Mouse (Mus musculus): Measurements from ENCODE around the gene Mapk8ip3. TPM values are rescaled to one million over a fixed set of nuclear protein-coding genes. Genes with fewer than 3 reads are reported as not detected.

Gene Mapk8ip3
- total and polyA plus RNA-seq, 2 experiments from 2014 or later: 62.0 to 177 TPM

- Histone ChIP-seq H3K4me1 (ENCODE audit: insufficient read depth, low read length) (peaks cover 16% of the 10 kb centered on the region), H3K4me2 (ENCODE audit: low read depth, low read length) (peak overlapping the region; percentile 65), H3K9ac (replicated peaks; ENCODE audit: low read length) (peak overlapping the region; percentile 87), H3K27ac (peak overlapping the region; percentile 88), H3K36me3 (ENCODE audit: insufficient read depth, low read length) (peaks cover 21% of the 10 kb centered on the region), H3K4me3 (ENCODE audit: low read length) (peak overlapping the region; percentile 84), H3K9me3 (ENCODE audit: low read length) (no peaks in the 10 kb centered on the region), H3K27me3 (ENCODE audit: insufficient read depth, low read length) (no peaks in the 10 kb centered on the region)
- ATAC-seq (peak; percentile 25), DNase-seq (ENCODE audit: low spot score) (no peak)
- TF ChIP-seq CTCF (IDR thresholded peaks at IDR 0.05; ENCODE audit: low read depth): no peak
- 1% methylated on average over 18 of the region's 18 CpGs for WGBS
These were observed 49.9 kb downstream of the Mapk8ip3 start for GRCm38 (mm10) chr17:24886932-24887271.

DNA sequence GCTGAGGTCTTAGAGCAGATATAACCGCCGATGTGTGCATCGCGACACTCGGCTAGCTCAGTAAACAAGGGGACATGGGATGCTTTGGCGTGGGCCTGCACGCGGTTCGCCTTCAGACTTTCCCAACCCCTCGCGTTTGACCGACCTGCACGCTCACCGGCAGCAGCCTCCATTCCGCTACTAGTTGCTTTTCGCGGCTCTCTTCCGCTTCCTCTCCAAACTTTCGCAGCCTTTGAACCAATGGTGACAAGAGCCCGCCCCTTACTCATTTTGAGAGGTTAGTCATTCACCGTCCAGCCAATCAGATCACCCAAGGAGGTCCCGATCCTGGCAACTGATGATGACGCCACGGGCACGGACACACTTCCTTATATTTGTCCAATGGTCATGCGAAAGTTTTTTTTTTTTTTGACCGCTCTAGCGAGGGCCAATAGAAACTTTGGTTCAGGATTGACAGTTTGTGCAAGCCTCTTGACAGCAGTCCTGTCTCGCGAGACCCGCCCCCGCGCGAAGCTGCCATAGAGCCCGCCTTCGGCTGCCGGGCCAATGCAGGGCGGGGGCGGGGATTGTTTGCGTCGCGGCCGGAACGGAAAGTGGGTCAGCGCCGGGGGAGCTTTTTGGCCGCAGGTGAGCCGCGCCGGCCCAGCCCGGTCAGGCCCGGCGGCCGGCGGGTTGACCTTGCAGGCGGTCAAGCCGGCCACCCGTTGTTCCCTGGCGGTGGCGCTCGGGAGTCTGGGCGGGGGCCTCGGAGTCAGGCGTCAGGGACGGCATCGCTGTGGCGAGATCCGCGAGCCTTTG lies 50.4 kb downstream of the Mapk8ip3 start, which contains the start of the genes Nubp2 and Spsb3:
TSS of gene Nubp2 (minus strand) at position 216 of the 798 bp plus-strand sequence.
TSS of gene Spsb3 (plus strand) at position 510 of the 798 bp plus-strand sequence.
- DNase-seq (ENCODE audit: low spot score) (peak; percentile 100), ATAC-seq (peak; percentile 98)
- peak within 1 kb of the TSS; percentile 87 for H3K9ac ChIP-seq (replicated peaks; ENCODE audit: low read length)
- no peaks in the 10 kb centered on the region for H3K27me3 ChIP-seq (ENCODE audit: insufficient read depth, low read length)
- H3K4me3 ChIP-seq (ENCODE audit: low read length): peak within 1 kb of the TSS; percentile 84
- H3K4me1 ChIP-seq (ENCODE audit: insufficient read depth, low read length): peaks cover 16% of the 10 kb centered on the region
- peaks cover 21% of the 10 kb centered on the region for H3K36me3 ChIP-seq (ENCODE audit: insufficient read depth, low read length)
- H3K9me3 ChIP-seq (ENCODE audit: low read length): no peaks in the 10 kb centered on the region
- TF ChIP-seq CTCF (IDR thresholded peaks at IDR 0.05; ENCODE audit: low read depth): peak; percentile 18; the same call in 1 of the 2 replicates
- WGBS: 2% methylated on average over 69 of the region's 69 CpGs
- peak within 1 kb of the TSS; percentile 88 for H3K27ac ChIP-seq
- H3K4me2 ChIP-seq (ENCODE audit: low read depth, low read length): peak within 1 kb of the TSS; percentile 94

- Histone ChIP-seq H3K27me3 (ENCODE audit: insufficient read depth, low read length) (no peaks in the 10 kb centered on the region), H3K4me2 (ENCODE audit: low read depth, low read length) (peak overlapping the region; percentile 94), H3K9ac (replicated peaks; ENCODE audit: low read length) (peak overlapping the region; percentile 65), H3K36me3 (ENCODE audit: insufficient read depth, low read length) (peaks cover 16% of the 10 kb centered on the region), H3K4me1 (ENCODE audit: insufficient read depth, low read length) (peaks cover 16% of the 10 kb centered on the region), H3K9me3 (ENCODE audit: low read length) (no peaks in the 10 kb centered on the region), H3K27ac (peak overlapping the region; percentile 54), H3K4me3 (ENCODE audit: low read length) (peak overlapping the region; percentile 84)
- WGBS: 25% methylated on average over 22 of the region's 22 CpGs
- no peak for DNase-seq (ENCODE audit: low spot score)
- ATAC-seq: no peak
- no peak for TF ChIP-seq CTCF (IDR thresholded peaks at IDR 0.05; ENCODE audit: low read depth)
These were observed 51.2 kb downstream of the Mapk8ip3 start for GRCm38 (mm10) chr17:24885356-24886133.

DNA sequence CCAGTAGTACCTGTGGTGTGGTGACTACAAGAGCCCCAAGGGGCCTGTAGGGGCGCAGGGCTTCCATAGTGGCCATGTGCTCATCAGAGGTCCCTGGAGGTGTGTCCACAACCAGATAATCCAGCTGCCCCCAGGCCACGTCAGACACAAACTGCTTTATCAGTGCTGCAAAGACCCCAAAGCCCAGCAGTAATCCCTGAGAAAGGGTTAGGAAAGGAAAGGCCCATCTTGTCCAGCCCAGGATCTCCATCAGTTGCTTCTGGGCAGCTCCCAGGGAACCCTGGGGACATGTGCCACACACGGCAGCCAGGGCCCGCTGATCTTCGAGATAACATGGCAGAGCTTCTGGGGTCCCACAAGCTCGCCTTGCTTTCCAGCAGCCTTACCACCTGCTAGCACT lies 52.4 kb downstream of the Mapk8ip3 start:
- Histone ChIP-seq H3K9ac (replicated peaks; ENCODE audit: low read length) (no peak overlapping the region), H3K36me3 (ENCODE audit: insufficient read depth, low read length) (peaks cover 8% of the 10 kb centered on the region; the same call in 1 of the 2 replicates), H3K4me2 (ENCODE audit: low read depth, low read length) (no peak overlapping the region), H3K27me3 (ENCODE audit: insufficient read depth, low read length) (no peaks in the 10 kb centered on the region), H3K4me3 (ENCODE audit: low read length) (no peak overlapping the region), H3K9me3 (ENCODE audit: low read length) (no peaks in the 10 kb centered on the region), H3K27ac (no peak overlapping the region), H3K4me1 (ENCODE audit: insufficient read depth, low read length) (peaks cover 16% of the 10 kb centered on the region)
- no peak for ATAC-seq
- no peak for DNase-seq (ENCODE audit: low spot score)
- no peak for TF ChIP-seq CTCF (IDR thresholded peaks at IDR 0.05; ENCODE audit: low read depth)
- 92% methylated on average over 6 of the region's 6 CpGs for WGBS

DNA sequence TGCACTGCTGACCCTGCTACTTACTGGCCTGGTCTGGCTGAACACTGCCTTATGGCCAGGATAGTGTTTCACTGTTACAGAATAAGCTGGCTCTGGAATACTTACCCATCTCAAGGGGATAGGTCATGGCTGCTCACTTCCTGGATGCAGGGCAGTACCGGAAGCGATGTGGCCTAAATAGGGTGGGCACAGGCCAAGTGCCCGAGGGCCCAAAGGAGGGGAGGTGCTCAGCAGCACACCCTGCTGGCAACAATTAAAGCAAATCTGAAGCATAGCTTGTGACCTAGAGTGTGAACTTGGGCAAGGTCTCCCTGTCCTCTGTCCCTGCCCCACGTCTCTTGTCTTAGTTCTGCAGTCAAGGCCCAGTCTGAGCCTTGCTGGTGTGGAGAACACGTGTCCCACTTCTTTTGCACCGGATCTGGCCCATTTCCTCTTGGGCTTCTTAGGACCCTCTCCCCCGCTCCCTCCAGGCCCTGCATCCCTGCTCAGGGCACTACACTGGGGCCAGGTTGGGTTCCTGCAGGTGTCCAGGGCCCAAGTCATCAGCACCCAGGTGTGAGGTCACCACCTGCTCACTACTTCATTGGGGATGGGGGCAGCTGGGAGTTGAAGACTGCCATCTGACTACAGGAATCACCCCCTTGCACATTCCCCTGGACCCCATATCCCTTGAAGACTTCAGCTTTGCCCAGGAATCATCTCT lies 54.9 kb downstream of the Mapk8ip3 start:
- no peaks in the 10 kb centered on the region for H3K27me3 ChIP-seq (ENCODE audit: insufficient read depth, low read length)
- no peak overlapping the region for H3K9ac ChIP-seq (replicated peaks; ENCODE audit: low read length)
- peaks cover 6% of the 10 kb centered on the region; the same call in 1 of the 2 replicates for H3K36me3 ChIP-seq (ENCODE audit: insufficient read depth, low read length)
- no peak overlapping the region for H3K4me3 ChIP-seq (ENCODE audit: low read length)
- 45% methylated on average over 7 of the region's 7 CpGs for WGBS
- H3K9me3 ChIP-seq (ENCODE audit: low read length): no peaks in the 10 kb centered on the region
- DNase-seq (ENCODE audit: low spot score) (peak; percentile 38), ATAC-seq (no peak)
- no peak overlapping the region for H3K4me2 ChIP-seq (ENCODE audit: low read depth, low read length)
- no peak overlapping the region for H3K27ac ChIP-seq
- peak; percentile 68 for TF ChIP-seq CTCF (IDR thresholded peaks at IDR 0.05; ENCODE audit: low read depth)
- H3K4me1 ChIP-seq (ENCODE audit: insufficient read depth, low read length): peaks cover 6% of the 10 kb centered on the region

DNA sequence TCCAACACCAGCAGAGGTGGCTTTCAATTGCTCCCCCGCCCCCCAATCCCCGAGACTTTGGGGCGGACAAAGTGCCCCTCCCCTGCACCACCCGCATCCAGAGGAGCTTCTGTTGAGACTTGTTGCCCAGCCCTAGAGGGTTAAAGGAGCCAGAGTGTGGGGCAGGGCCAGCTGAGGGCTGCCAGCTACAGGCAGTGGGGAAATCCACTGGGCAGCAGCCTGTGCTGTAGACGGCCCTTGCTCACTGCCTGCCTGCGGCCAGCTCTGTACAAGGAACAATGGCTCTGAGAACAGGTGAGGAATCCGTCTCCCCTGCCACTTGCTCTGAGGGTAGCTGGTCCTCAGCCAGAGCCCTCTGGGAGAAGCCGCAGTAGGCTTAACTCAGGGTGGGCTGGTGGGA lies 58.2 kb downstream of the Mapk8ip3 start:
- no peaks in the 10 kb centered on the region for H3K27me3 ChIP-seq (ENCODE audit: insufficient read depth, low read length)
- no peak overlapping the region for H3K4me2 ChIP-seq (ENCODE audit: low read depth, low read length)
- no peak overlapping the region for H3K9ac ChIP-seq (replicated peaks; ENCODE audit: low read length)
- H3K9me3 ChIP-seq (ENCODE audit: low read length): no peaks in the 10 kb centered on the region
- DNase-seq (ENCODE audit: low spot score) (no peak), ATAC-seq (no peak)
- H3K4me1 ChIP-seq (ENCODE audit: insufficient read depth, low read length): no peaks in the 10 kb centered on the region
- no peak overlapping the region for H3K4me3 ChIP-seq (ENCODE audit: low read length)
- H3K36me3 ChIP-seq (ENCODE audit: insufficient read depth, low read length): peaks cover 6% of the 10 kb centered on the region; the same call in 1 of the 2 replicates
- TF ChIP-seq CTCF (IDR thresholded peaks at IDR 0.05; ENCODE audit: low read depth): no peak
- 75% methylated on average over 8 of the region's 8 CpGs for WGBS
- H3K27ac ChIP-seq: no peak overlapping the region

All from hindbrain, postnatal 0 days (tissue).